Mouse (Mus musculus) liver, postnatal 0 days (tissue): ENCODE measurements at regions not wholly inside any gene's neighbourhood (a gene's known extent, or its start where the extent isn't known, plus 50 kb on each side); places are given as distances from the start of the nearest gene placed in this dataset.

ENCODE experiments used
- ATAC-seq: fragments of 200-750 bp; cut with Nextera tagmentation; 2 replicates; pipeline ENCODE4 v1.8.0; 2017; ENCODE audit warnings: mild to moderate bottlenecking, moderate library complexity
- DNase-seq: peaks from one replicate; pipeline ENCODE4 v3.0.0-alpha.2; 2016
- H3K27ac ChIP-seq: fragments of 300-500 bp; sonication (generic); 2 replicates; pipeline ENCODE4 v1.5.1; 2014; ENCODE audit warnings: antibody characterized with exemption, moderate library complexity, mild to moderate bottlenecking, low read depth
- H3K27me3 ChIP-seq: fragments of 300-500 bp; sonication (generic); 2 replicates; pipeline ENCODE4 v1.6.1; 2014; ENCODE audit warnings: low read length, control low read depth, mixed read lengths; ENCODE audit not compliant: insufficient read depth
- H3K36me3 ChIP-seq: fragments of 300-500 bp; sonication (generic); replicated peaks from 2 replicates; pipeline ENCODE4 v1.6.1; 2014; ENCODE audit warnings: mild to moderate bottlenecking, control low read depth, low read length, moderate library complexity, mixed read lengths; ENCODE audit not compliant: insufficient read depth
- H3K4me1 ChIP-seq: fragments of 300-500 bp; sonication (generic); 2 replicates; pipeline ENCODE4 v1.6.1; 2014; ENCODE audit warnings: antibody characterized with exemption, mild to moderate bottlenecking, control low read depth; ENCODE audit not compliant: insufficient read depth
- H3K4me2 ChIP-seq: fragments of 300-500 bp; sonication (generic); 2 replicates; pipeline ENCODE4 v1.6.1; 2014; ENCODE audit warnings: low read depth, mild to moderate bottlenecking, low read length, moderate library complexity, mixed read lengths
- H3K4me3 ChIP-seq: fragments of 300-500 bp; sonication (generic); 2 replicates; pipeline ENCODE4 v1.5.1; 2014; ENCODE audit warnings: low read depth, low read length
- H3K9ac ChIP-seq: fragments of 300-500 bp; sonication (generic); replicated peaks from 2 replicates; pipeline ENCODE4 v1.6.1; 2014; ENCODE audit warnings: mild to moderate bottlenecking, moderate library complexity
- H3K9me3 ChIP-seq: fragments of 300-500 bp; sonication (generic); 2 replicates; pipeline ENCODE4 v1.6.1; 2016; ENCODE audit warnings: mild to moderate bottlenecking, control low read depth, low read length, mixed read lengths
- CTCF ChIP-seq: sonication (generic); IDR thresholded peaks from 2 replicates; pipeline ENCODE4 v1.5.1; 2016; ENCODE audit warnings: antibody characterized with exemption, low read depth
- EP300 ChIP-seq: IDR thresholded peaks from 2 replicates; pipeline ENCODE4 v1.6.1; 2016; ENCODE audit warnings: antibody characterized with exemption, low read depth, mild to moderate bottlenecking
- WGBS: fragments of 180-500 bp; shearing (Covaris S2); extraction: QIAGEN DNeasy Blood & Tissue Kit; methylation state at CpG from one replicate; pipeline ENCODE4 v1.1.7; 2014; ENCODE audit not compliant: insufficient replicate concordance; 5-methylcytosine and 5-hydroxymethylcytosine counted together

GRCm38 (mm10) chr9:122629171-122629904 is 117.8 kb upstream of the Topaz1 start:
- H3K9ac ChIP-seq, result no peak overlapping the region
- ATAC-seq, result no peak
- H3K27ac ChIP-seq, result no peak overlapping the region
- no peak overlapping the region for H3K4me2 ChIP-seq
- TF ChIP-seq CTCF, result no peak
- TF ChIP-seq EP300, result no peak
- H3K4me1 ChIP-seq, result no peaks in the 10 kb centered on the region
- H3K36me3 ChIP-seq, result no peaks in the 10 kb centered on the region
- WGBS, result 24% methylated on average over 18 of the region's 18 CpGs
- H3K27me3 ChIP-seq, result no peaks in the 10 kb centered on the region
- no peak for DNase-seq
- H3K9me3 ChIP-seq, result 0 out of 2 replicates have a peak, but pooled peaks cover 3% of the 10 kb centered on the region
- H3K4me3 ChIP-seq, result no peak overlapping the region

- no peak for TF ChIP-seq EP300
- no peak for TF ChIP-seq CTCF
- no peak for DNase-seq
These were observed 115.4 kb upstream of the Topaz1 start for GRCm38 (mm10) chr9:122631793-122632192.

GRCm38 (mm10) chr9:122633484-122633883 is 113.7 kb upstream of the Topaz1 start:
- Histone ChIP-seq H3K27ac (no peak overlapping the region), H3K4me1 (no peaks in the 10 kb centered on the region), H3K9ac (no peak overlapping the region), H3K36me3 (no peaks in the 10 kb centered on the region), H3K4me2 (no peak overlapping the region), H3K9me3 (no peaks in the 10 kb centered on the region), H3K4me3 (no peak overlapping the region), H3K27me3 (no peaks in the 10 kb centered on the region)
- ATAC-seq (no peak), DNase-seq (no peak)
- WGBS, result 85% methylated on average over 1 of the region's 1 CpGs
- TF ChIP-seq CTCF, result no peak

More at GRCm38 (mm10) chr9:122631793-122632192, 115.4 kb upstream of the Topaz1 start:
- 82% methylated on average over 9 of the region's 9 CpGs for WGBS
- no peak for ATAC-seq
- Histone ChIP-seq H3K36me3 (no peaks in the 10 kb centered on the region), H3K27me3 (no peaks in the 10 kb centered on the region), H3K9ac (no peak overlapping the region), H3K4me1 (no peaks in the 10 kb centered on the region), H3K27ac (no peak overlapping the region), H3K4me2 (no peak overlapping the region), H3K9me3 (no peaks in the 10 kb centered on the region), H3K4me3 (no peak overlapping the region)

- Histone ChIP-seq H3K4me1 (no peaks in the 10 kb centered on the region), H3K9ac (no peak overlapping the region), H3K27me3 (no peaks in the 10 kb centered on the region), H3K36me3 (no peaks in the 10 kb centered on the region), H3K4me2 (no peak overlapping the region), H3K9me3 (no peaks in the 10 kb centered on the region), H3K4me3 (no peak overlapping the region), H3K27ac (no peak overlapping the region)
- DNase-seq, result no peak
- no peak for TF ChIP-seq EP300
- TF ChIP-seq CTCF, result no peak
- no peak for ATAC-seq
- WGBS, result 57% methylated on average over 10 of the region's 10 CpGs
These were observed 111.8 kb upstream of the Topaz1 start for GRCm38 (mm10) chr9:122635138-122635964.

GRCm38 (mm10) chr9:122637591-122637990 is 109.6 kb upstream of the Topaz1 start:
- H3K4me3 ChIP-seq, result no peak overlapping the region
- H3K27ac ChIP-seq, result no peak overlapping the region
- no peaks in the 10 kb centered on the region for H3K27me3 ChIP-seq
- no peaks in the 10 kb centered on the region for H3K36me3 ChIP-seq
- DNase-seq, result no peak
- no peaks in the 10 kb centered on the region for H3K9me3 ChIP-seq
- H3K4me1 ChIP-seq, result no peaks in the 10 kb centered on the region
- no peak overlapping the region for H3K9ac ChIP-seq
- no peak overlapping the region for H3K4me2 ChIP-seq
- no peak for TF ChIP-seq CTCF
- TF ChIP-seq EP300, result no peak
- ATAC-seq, result no peak
- 39% methylated on average over 3 of the region's 3 CpGs for WGBS

GRCm38 (mm10) chr9:122639239-122639638 is 107.9 kb upstream of the Topaz1 start:
- Histone ChIP-seq H3K4me1 (no peaks in the 10 kb centered on the region), H3K27ac (no peak overlapping the region), H3K27me3 (no peaks in the 10 kb centered on the region), H3K4me3 (no peak overlapping the region), H3K4me2 (no peak overlapping the region), H3K36me3 (no peaks in the 10 kb centered on the region), H3K9me3 (no peaks in the 10 kb centered on the region), H3K9ac (no peak overlapping the region)
- 67% methylated on average over 4 of the region's 4 CpGs for WGBS
- no peak for ATAC-seq
- no peak for TF ChIP-seq CTCF
- no peak for TF ChIP-seq EP300
- DNase-seq, result no peak
